In genomic region chr4:124236476-124236875, GRCm38 (mm10) we compare ENCODE assay signal across 9 mouse cellular contexts.
DNase-seq lines count a peak whose midpoint lies in the region; ATAC-seq lines count a peak whose summit lies in the region.
"Had no signal": no experiment of that assay in that cellular context is flagged by ENCODE, and none has a peak within 500 bp of the region (broad histone marks: within the 10 kb centered on the region; RNA-seq: fewer than 3 reads in every experiment).

No protein-coding gene starts in this region.

- peak; percentile 69 to 77 for DNase-seq in cerebellum, postnatal 10 days
- DNase-seq in cerebellum, adult 9-11 months, result no peak
- DNase-seq in midbrain, embryonic 10.5 days (ENCODE audit: low spot score), result no peak
- DNase-seq in heart, postnatal 25 days (ENCODE audit: low spot score), result peak; percentile 58
- no peak for DNase-seq in left cerebral cortex, postnatal 36 days (ENCODE audit: low spot score in 2 of 2)
- DNase-seq: liver, embryonic 13.5 days had no signal

- peak overlapping the region; percentile 40 for H3K27ac ChIP-seq in midbrain, embryonic 13.5 days
- no peak overlapping the region for H3K27ac ChIP-seq in midbrain, embryonic 10.5 days (replicated peaks)
- peak overlapping the region; percentile 26; the same call in 1 of the 2 replicates for H3K27ac ChIP-seq in midbrain, embryonic 15.5 days
- H3K27ac ChIP-seq: liver, embryonic 13.5 days had no signal

- H3K27me3 ChIP-seq in midbrain, embryonic 13.5 days, result no peaks in the 10 kb centered on the region
- peaks cover 46% of the 10 kb centered on the region for H3K27me3 ChIP-seq in midbrain, embryonic 10.5 days (ENCODE audit: low read depth, poor library complexity, severe bottlenecking)
- no peaks in the 10 kb centered on the region for H3K27me3 ChIP-seq in midbrain, embryonic 15.5 days (replicated peaks)
- H3K27me3 ChIP-seq: liver, embryonic 13.5 days had no signal

- intact Hi-C loops in heart, postnatal 25 days (cut with DNase I), result no loop called here
- intact Hi-C loops in left cerebral cortex, postnatal 36 days (cut with DNase I), result no loop called here

- no peak overlapping the region; the same call in 1 of the 2 replicates for H3K4me2 ChIP-seq in midbrain, embryonic 13.5 days (replicated peaks)
- H3K4me2 ChIP-seq in midbrain, embryonic 15.5 days, result peak overlapping the region; percentile 12; the same call in 1 of the 2 replicates
- H3K4me2 ChIP-seq: liver, embryonic 13.5 days had no signal

- H3K9ac ChIP-seq in midbrain, embryonic 13.5 days (replicated peaks), result no peak overlapping the region
- no peak overlapping the region for H3K9ac ChIP-seq in midbrain, embryonic 15.5 days
- H3K9ac ChIP-seq: liver, embryonic 13.5 days had no signal

- 38% methylated on average over 16 of the region's 16 CpGs for WGBS in midbrain, embryonic 13.5 days
- WGBS in midbrain, embryonic 10.5 days, result 78% methylated on average over 16 of the region's 16 CpGs
- WGBS in midbrain, embryonic 15.5 days, result 34% methylated on average over 16 of the region's 16 CpGs

- peak; percentile 69 for ATAC-seq in midbrain, embryonic 13.5 days
- ATAC-seq in midbrain, embryonic 15.5 days (replicated peaks), result 0 out of 2 replicates have a peak, but pooled peaks have one; percentile 52
- ATAC-seq in erythroblast, adult 5-6 weeks (replicated peaks; ENCODE audit: low FRiP score, poor library complexity, severe bottlenecking), result no peak

- H3K36me3 ChIP-seq in midbrain, embryonic 13.5 days, result no peaks in the 10 kb centered on the region
- no peaks in the 10 kb centered on the region for H3K36me3 ChIP-seq in midbrain, embryonic 10.5 days
- H3K36me3 ChIP-seq in midbrain, embryonic 15.5 days (replicated peaks), result no peaks in the 10 kb centered on the region
- H3K36me3 ChIP-seq: liver, embryonic 13.5 days had no signal

- no peak overlapping the region for H3K4me3 ChIP-seq in midbrain, embryonic 13.5 days (replicated peaks)
- no peak overlapping the region for H3K4me3 ChIP-seq in midbrain, embryonic 10.5 days
- H3K4me3 ChIP-seq in midbrain, embryonic 15.5 days, result no peak overlapping the region
- H3K4me3 ChIP-seq: liver, embryonic 13.5 days had no signal

- no peaks in the 10 kb centered on the region for H3K9me3 ChIP-seq in midbrain, embryonic 13.5 days
- no peaks in the 10 kb centered on the region; the same call in 1 of the 2 replicates for H3K9me3 ChIP-seq in midbrain, embryonic 10.5 days (replicated peaks)
- no peaks in the 10 kb centered on the region for H3K9me3 ChIP-seq in midbrain, embryonic 15.5 days
- H3K9me3 ChIP-seq: liver, embryonic 13.5 days had no signal

- H3K4me1 ChIP-seq in midbrain, embryonic 13.5 days (replicated peaks), result peaks cover 28% of the 10 kb centered on the region
- peaks cover 28% of the 10 kb centered on the region for H3K4me1 ChIP-seq in midbrain, embryonic 10.5 days
- H3K4me1 ChIP-seq in midbrain, embryonic 15.5 days, result peaks cover 21% of the 10 kb centered on the region
- H3K4me1 ChIP-seq: liver, embryonic 13.5 days had no signal

Comparison
In these comparisons a context has a peak if more than half of its experiments do, and no peak if none do; other contexts are left out.
1. DNase-seq: peak in cerebellum, postnatal 10 days (2 of 2) and heart, postnatal 25 days (single experiment); none in cerebellum, adult 9-11 months (single experiment), midbrain, embryonic 10.5 days (single experiment) and left cerebral cortex, postnatal 36 days (0 of 2).